Mouse (Mus musculus): ENCODE data around the gene Tctn1.
A peak's percentile ranks its signal among the peaks of the same experiment; 100 is the strongest.

- TF ChIP-seq CTCF (IDR thresholded peaks at IDR 0.05; ENCODE audit: low read depth) (peak; percentile 27; the same call in 1 of the 2 replicates), EP300 (IDR thresholded peaks at IDR 0.05; ENCODE audit: low read depth) (no peak)
Observed at GRCm38 (mm10) chr5:122285029-122285766, 20.9 kb upstream of the Tctn1 start.
